Mouse (Mus musculus) heart, postnatal 10 days (tissue): ENCODE results near the gene Acsf2. TPM values are rescaled to one million over a fixed set of nuclear protein-coding genes. Genes with fewer than 3 reads are reported as not detected.

ENCODE experiments used
- DNase-seq, 2 experiments: peaks; one replicate each; pipeline ENCODE4 v3.0.0; 2021
- intact Hi-C: fragments of 180-260 bp; cut with DNase I; formaldehyde crosslinking; loops from one replicate; pipeline ENCODE4 v1.15.1; 2025
- total RNA-seq, 2 experiments: library from RNA; stranded (reverse); gene quantifications; 2 replicates each; pipeline ENCODE4 v1.2.3; 2021

The Acsf2 gene
- total RNA-seq, 2 experiments from 2014 or later, result 44.5 to 49.6 TPM

- intact Hi-C loops, result no loop called here
Observed at GRCm38 (mm10) chr11:94602356-94602955, 785 bp upstream of the Acsf2 start.

DNA sequence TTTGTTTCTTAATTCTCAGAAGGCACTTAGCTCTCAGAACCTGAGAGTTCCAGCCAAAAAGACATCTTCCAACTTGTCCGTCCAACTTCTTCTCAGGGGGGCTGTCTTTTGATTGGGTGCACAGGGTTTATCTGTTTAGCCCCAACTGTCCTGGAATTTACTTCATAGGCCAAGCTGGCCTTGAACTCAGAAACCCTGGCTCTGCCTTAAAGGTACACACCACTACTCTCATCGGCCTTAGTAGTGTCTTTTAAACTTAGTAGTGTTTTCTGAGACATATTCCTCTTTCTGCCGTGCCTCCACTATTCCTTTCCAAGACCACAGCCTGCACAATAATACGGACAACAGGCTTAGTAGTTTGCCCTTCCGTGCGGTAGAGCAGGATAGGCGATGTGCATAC is 1.2 kb downstream of the Acsf2 start:
- intact Hi-C loops, result no loop called here
- no peak for DNase-seq

More at GRCm38 (mm10) chr11:94602356-94602955, 785 bp upstream of the Acsf2 start:
- DNase-seq, result no peak

GRCm38 (mm10) chr11:94598437-94599120 is 3.1 kb downstream of the Acsf2 start:
- no peak for DNase-seq
- intact Hi-C loops, result loop anchor here (5.0 kb wide), 1 partner anchor 46 kb away; no protein-coding TSS in a partner anchor

GRCm38 (mm10) chr11:94597319-94597718 is 4.4 kb downstream of the Acsf2 start:
- DNase-seq, result peak; percentile 63 to 67
- intact Hi-C loops, result loop anchor here (5.0 kb wide), 1 partner anchor 45 kb away; no protein-coding TSS in a partner anchor

GRCm38 (mm10) chr11:94596311-94596852 is 5.3 kb downstream of the Acsf2 start:
- DNase-seq, result peak in 1 of 2 experiments; percentile 25
- intact Hi-C loops, result loop anchor here (5.0 kb wide), 1 partner anchor 44 kb away; no protein-coding TSS in a partner anchor

DNA sequence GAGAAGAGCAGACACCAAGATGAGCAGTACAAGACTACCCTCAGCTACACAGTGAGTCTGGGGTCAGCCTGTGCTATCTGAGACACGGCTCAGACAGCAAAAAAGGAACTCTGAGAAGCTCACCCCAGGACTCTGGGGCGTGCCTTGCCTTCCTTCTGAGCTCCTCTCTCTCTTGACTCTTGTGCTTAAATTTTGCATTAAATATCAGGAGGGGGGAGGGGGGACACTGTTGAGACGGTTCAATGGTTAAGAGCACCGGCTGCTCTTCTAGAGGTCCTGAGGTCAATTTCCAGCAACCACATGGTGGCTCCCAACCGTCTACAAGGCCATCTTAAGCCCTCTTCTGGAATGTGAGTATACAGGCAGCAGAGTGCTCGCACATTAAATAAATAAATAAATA is 14.2 kb downstream of the Acsf2 start:
- intact Hi-C loops, result no loop called here
- DNase-seq, result no peak

DNA sequence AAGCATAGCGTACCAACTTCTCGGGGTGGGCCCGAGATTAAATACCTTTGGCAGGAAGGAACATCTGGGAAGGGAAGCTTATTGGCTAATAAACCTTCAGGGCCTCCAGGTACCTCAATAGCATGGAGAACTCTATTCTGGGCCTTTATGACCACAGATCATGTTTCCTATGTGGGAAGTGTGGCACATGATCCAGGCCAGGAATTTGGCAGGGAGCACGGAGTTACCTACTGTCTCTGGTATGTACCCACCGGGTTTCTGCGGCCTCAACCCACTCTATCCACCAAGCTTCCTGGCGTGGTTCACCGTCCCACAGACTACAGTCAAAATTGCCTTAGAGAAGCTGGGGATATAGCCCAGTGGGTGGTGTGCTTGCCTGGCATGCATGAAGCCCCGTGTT is 16.6 kb downstream of the Acsf2 start:
- no peak for DNase-seq
- intact Hi-C loops, result no loop called here

GRCm38 (mm10) chr11:94580111-94580740 is 21.4 kb downstream of the Acsf2 start:
- intact Hi-C loops, result no loop called here
- DNase-seq, result no peak

- no peak for DNase-seq
- intact Hi-C loops, result no loop called here
Observed at GRCm38 (mm10) chr11:94576361-94576760, 25.3 kb downstream of the Acsf2 start.

GRCm38 (mm10) chr11:94575036-94575435 is 26.6 kb downstream of the Acsf2 start:
- DNase-seq, result no peak
- intact Hi-C loops, result no loop called here

- no peak for DNase-seq
- intact Hi-C loops, result no loop called here
Observed at GRCm38 (mm10) chr11:94574560-94574959, 27.1 kb downstream of the Acsf2 start.

DNA sequence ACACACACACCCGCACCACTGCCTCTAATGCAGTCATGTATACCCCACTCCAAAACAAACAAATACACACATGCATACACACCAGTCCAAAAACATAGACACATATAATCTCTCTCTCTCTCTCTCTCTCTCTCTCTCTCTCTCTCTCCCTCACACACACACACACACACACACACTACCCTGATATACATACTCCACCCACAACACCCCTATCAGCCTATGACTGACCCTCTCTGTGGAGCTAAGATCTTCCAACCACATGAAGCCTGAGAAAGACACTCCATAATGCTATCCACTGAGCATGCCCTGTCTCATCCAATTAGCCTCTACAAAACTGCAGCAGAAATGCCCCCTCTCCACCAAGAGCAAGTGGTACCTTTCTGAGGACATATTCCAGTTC is 29.8 kb downstream of the Acsf2 start:
- no peak for DNase-seq
- intact Hi-C loops, result no loop called here

DNA sequence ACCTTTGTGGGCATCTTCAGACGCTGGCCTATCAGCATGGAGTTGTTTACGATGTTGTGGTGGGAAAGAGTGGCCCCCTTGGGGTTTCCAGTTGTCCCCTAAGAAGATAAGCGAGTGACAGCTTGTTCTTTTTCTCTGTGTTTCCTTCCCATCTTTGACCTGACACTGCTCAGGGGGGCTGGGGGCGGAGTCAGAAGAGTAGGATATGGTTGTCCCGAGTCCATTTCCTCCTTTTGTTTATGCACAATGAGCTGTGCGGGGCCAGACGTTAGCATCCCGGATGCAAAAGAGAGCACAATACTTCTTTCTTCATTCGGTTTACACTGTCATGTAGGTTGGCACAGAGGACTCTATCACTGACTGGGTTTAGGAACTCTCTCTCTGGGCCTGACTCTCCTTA is 31.1 kb downstream of the Acsf2 start:
- DNase-seq, result peak; percentile 46 to 52
- intact Hi-C loops, result no loop called here

GRCm38 (mm10) chr11:94567326-94567725 is 34.3 kb downstream of the Acsf2 start:
- intact Hi-C loops, result no loop called here
- no peak for DNase-seq

GRCm38 (mm10) chr11:94566534-94566933 is 35.1 kb downstream of the Acsf2 start:
- intact Hi-C loops, result no loop called here
- no peak for DNase-seq

DNA sequence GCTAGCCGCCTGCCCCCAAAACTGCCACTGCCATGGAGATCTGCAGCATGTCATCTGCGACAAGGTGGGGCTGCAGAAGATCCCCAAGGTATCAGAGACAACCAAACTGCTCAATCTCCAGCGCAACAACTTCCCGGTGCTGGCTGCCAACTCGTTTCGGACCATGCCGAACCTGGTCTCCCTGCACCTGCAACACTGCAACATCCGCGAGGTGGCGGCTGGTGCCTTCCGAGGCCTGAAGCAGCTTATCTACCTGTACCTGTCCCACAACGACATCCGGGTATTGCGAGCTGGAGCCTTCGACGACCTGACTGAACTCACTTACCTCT is 36.6 kb downstream of the Acsf2 start:
- intact Hi-C loops, result no loop called here
- no peak for DNase-seq

DNA sequence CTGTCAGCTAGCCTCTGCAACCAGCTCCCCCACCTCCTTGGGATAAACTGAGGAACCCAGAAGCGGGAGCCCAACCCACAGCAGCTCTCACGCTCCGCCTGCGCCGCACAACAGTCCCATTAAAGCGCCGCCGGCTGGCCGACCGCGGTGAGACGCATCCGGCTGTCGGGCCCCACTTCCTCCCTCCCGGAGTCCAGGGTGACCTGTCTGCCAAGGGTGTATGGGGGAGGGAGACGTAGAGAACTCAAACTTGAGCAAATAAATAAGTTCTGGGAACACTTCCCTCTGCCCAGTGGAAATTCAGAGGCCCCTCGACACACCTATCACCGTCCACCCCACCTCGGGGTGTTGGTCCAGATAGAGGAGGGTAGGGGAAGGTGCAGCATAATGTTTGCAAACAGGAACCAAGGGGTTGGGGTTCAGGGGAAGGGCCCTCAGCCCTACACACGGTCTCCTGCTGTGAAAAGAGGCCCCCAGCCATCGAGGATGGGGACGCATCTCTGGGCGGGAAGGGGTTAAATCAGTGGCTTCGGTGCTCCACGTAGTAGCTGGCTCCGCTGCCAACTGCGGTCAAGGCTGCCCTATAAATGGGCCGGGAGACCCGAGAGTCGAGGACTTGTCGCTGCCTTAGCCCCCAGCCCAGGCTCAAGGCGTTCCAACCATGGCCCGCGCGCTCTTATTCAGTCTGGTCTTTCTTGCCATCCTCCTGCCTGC is 37.1 kb downstream of the Acsf2 start, which contains the start of gene Chad:
Chad (plus strand) TSS at position 611 of the 714 bp plus-strand sequence.
- intact Hi-C loops, result no loop called here
- peak; percentile 51 to 69 for DNase-seq

GRCm38 (mm10) chr11:94563821-94564220 is 37.9 kb downstream of the Acsf2 start:
- DNase-seq, result no peak
- intact Hi-C loops, result no loop called here

DNA sequence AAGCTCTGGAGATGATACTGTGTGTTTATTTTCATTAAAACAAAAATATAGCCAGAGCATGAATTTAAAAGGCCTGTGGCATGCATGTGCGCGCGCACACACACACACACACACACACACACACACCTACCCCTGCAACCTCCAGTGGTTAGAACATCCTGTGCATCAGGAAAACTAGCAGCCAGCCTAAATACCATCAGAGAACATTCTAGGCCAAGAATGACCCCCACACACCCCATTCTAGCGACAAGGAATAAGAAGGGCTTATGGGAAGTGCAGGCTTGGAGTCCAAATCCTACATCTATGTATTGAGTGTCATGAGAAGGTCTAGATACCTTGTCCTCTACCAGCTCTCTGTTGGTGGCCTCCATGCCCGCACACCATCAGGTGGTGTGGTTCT is 38.3 kb downstream of the Acsf2 start:
- intact Hi-C loops, result no loop called here
- DNase-seq, result no peak

DNA sequence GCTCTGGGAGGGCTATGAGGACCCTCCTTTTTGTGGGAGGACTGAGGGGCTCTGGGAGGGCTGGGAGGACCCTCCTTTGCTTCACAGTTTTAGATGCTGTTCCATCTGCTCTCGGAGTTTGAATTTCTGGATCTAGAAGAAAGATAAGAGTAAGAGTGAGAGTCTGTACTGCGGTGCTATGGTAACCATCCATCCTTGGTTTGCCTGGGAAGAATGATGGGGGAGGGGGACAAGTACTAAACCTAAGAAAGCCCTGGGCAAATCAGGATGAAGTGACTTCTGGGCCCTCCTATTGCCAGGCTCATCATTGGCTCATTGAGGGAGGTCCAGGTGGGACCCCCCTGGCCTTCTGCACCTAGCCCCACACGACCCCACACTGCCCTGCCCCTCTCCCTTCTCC is 43.4 kb downstream of the Acsf2 start:
- DNase-seq, result no peak
- intact Hi-C loops, result no loop called here

DNA sequence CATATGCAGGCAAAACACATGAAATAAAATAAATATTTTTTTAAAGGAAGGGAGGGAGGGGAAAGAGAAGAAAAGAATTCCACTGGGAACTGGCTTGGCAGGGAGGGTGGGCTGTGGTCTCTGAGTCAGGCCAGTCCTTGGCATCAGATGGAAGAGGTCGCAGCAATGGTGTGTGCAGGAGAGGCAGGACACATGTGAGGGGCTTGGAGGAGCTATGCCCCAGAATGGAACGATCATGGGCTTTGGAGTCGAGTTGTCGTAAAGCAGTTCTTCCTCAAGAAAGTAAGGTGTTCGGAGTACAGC is 51.3 kb downstream of the Acsf2 start:
- intact Hi-C loops, result loop anchor here (5.0 kb wide), 1 partner anchor 47 kb away; no protein-coding TSS in a partner anchor
- DNase-seq, result no peak
